ENCODE assay signal across 8 mouse cellular contexts in genomic region chr17:34651507-34652221, GRCm38 (mm10). TPM values are rescaled to one million over a fixed set of nuclear protein-coding genes. Genes with fewer than 3 reads are reported as not detected.
A peak's percentile ranks its signal among the peaks of the same experiment; 100 is the strongest.
DNase-seq lines count a peak whose midpoint lies in the region; ATAC-seq and TF ChIP-seq lines count a peak whose summit lies in the region.

No protein-coding gene starts in this region.

- peaks cover 73% of the 10 kb centered on the region for H3K36me3 ChIP-seq in hindbrain, embryonic 10.5 days
- peaks cover 39% of the 10 kb centered on the region for H3K36me3 ChIP-seq in hindbrain, embryonic 16.5 days (ENCODE audit: control insufficient read depth, insufficient read depth, low read length)
- peaks cover 16% of the 10 kb centered on the region for H3K36me3 ChIP-seq in testis, adult 2 months (ENCODE audit: control insufficient read depth, insufficient read depth, low read length)

- H3K9me3 ChIP-seq in hindbrain, embryonic 10.5 days: no peaks in the 10 kb centered on the region
- no peaks in the 10 kb centered on the region for H3K9me3 ChIP-seq in hindbrain, embryonic 16.5 days (ENCODE audit: control insufficient read depth, low read length)

- no peak overlapping the region for H3K9ac ChIP-seq in hindbrain, embryonic 16.5 days (ENCODE audit: low read depth, low read length)

- no peak for ATAC-seq in hindbrain, embryonic 16.5 days

- no peak overlapping the region for H3K27ac ChIP-seq in hindbrain, embryonic 10.5 days
- no peak overlapping the region for H3K27ac ChIP-seq in hindbrain, embryonic 16.5 days (ENCODE audit: low read depth, low read length)
- H3K27ac ChIP-seq in testis, adult 2 months (ENCODE audit: control insufficient read depth, insufficient read depth, low read depth, low read length): no peak overlapping the region

- peak; percentile 60 for DNase-seq in hindbrain, embryonic 10.5 days (ENCODE audit: low spot score)
- no peak for DNase-seq in testis, postnatal 14 days (ENCODE audit: low spot score)
- DNase-seq in embryo, embryonic 10.5 days (ENCODE audit: low spot score): peak; percentile 64
- DNase-seq in testis, postnatal 10 days (ENCODE audit: low spot score): peak; percentile 77
- DNase-seq in gastrocnemius, postnatal 10 days: no peak
- no peak for DNase-seq in gastrocnemius, postnatal 25 days

- TF ChIP-seq POLR2A in testis, adult 2 months (IDR thresholded peaks at IDR 0.05; ENCODE audit: control insufficient read depth, low read depth, low read length): no peak

- peaks cover 41% of the 10 kb centered on the region for H3K4me1 ChIP-seq in hindbrain, embryonic 10.5 days (replicated peaks)
- H3K4me1 ChIP-seq in hindbrain, embryonic 16.5 days (ENCODE audit: control insufficient read depth, insufficient read depth, low read depth, low read length): peaks cover 16% of the 10 kb centered on the region
- peaks cover 7% of the 10 kb centered on the region for H3K4me1 ChIP-seq in testis, adult 2 months (ENCODE audit: control insufficient read depth, insufficient read depth, low read length)

- WGBS in hindbrain, embryonic 10.5 days: 54% methylated on average over 19 of the region's 19 CpGs
- 56% methylated on average over 14 of the region's 19 CpGs for whole genome bisulfite sequencing in hindbrain, embryonic 16.5 days

- TF ChIP-seq CTCF in testis, adult 2 months (IDR thresholded peaks at IDR 0.05; ENCODE audit: control insufficient read depth, insufficient read depth, insufficient replicate concordance, low read depth, low read length): peak; percentile 23; the same call in 1 of the 2 replicates

- H3K27me3 ChIP-seq in hindbrain, embryonic 10.5 days (ENCODE audit: insufficient read depth, poor library complexity, severe bottlenecking): no peaks in the 10 kb centered on the region
- no peaks in the 10 kb centered on the region for H3K27me3 ChIP-seq in hindbrain, embryonic 16.5 days (replicated peaks; ENCODE audit: control insufficient read depth, insufficient read depth, low read length)
- H3K27me3 ChIP-seq in testis, adult 2 months (ENCODE audit: control insufficient read depth, insufficient read depth, low read length): no peaks in the 10 kb centered on the region

- H3K4me3 ChIP-seq in hindbrain, embryonic 10.5 days: 0 out of 2 replicates have a peak overlapping the region, but pooled peaks have one; percentile 21
- H3K4me3 ChIP-seq in hindbrain, embryonic 16.5 days (ENCODE audit: low read length): no peak overlapping the region
- H3K4me3 ChIP-seq in testis, adult 2 months (ENCODE audit: control insufficient read depth, low read depth, low read length): no peak overlapping the region

- no peak overlapping the region for H3K4me2 ChIP-seq in hindbrain, embryonic 16.5 days (ENCODE audit: low read length)

RNA-seq across cellular contexts. Expression of gene Atf6b, which starts 4.7 kb away (rescaled TPM):
- polyA plus RNA-seq in hindbrain, embryonic 10.5 days (2016; fragmentation: Nextera tagmentation; extraction: Ambion mirVana): 111 and 118 TPM in 2 replicates
- 110 and 121 TPM in 2 replicates for polyA plus RNA-seq in hindbrain, embryonic 16.5 days (2015; fragmentation: Nextera tagmentation; extraction: Ambion mirVana)
- polyA plus RNA-seq in testis, adult 2 months (2012; rRNA removed): 27.9 and 28.4 TPM in 2 replicates
- total RNA-seq in gastrocnemius, postnatal 10 days (2021): 10 to 100 TPM; 12.7 to 14.4 TPM
- 1 to 10 TPM; 7.1 to 7.2 TPM for total RNA-seq in gastrocnemius, postnatal 25 days (2021)

RNA-seq across cellular contexts. Expression of gene Fkbpl, which starts 7.1 kb away (rescaled TPM):
- 19.4 and 19.6 TPM in 2 replicates for polyA plus RNA-seq in hindbrain, embryonic 10.5 days (2016; fragmentation: Nextera tagmentation; extraction: Ambion mirVana)
- polyA plus RNA-seq in hindbrain, embryonic 16.5 days (2015; fragmentation: Nextera tagmentation; extraction: Ambion mirVana): 13.5 and 17.0 TPM in 2 replicates
- polyA plus RNA-seq in testis, adult 2 months (2012; rRNA removed): 156 and 172 TPM in 2 replicates
- 1 to 10 TPM; 4.5 to 4.7 TPM for total RNA-seq in gastrocnemius, postnatal 10 days (2021)
- total RNA-seq in gastrocnemius, postnatal 25 days (2021): 1 to 10 TPM; 5.9 to 7.0 TPM

RNA-seq across cellular contexts. Expression of gene Tnxb, which starts 18.7 kb away (rescaled TPM):
- polyA plus RNA-seq in hindbrain, embryonic 10.5 days (2016; fragmentation: Nextera tagmentation; extraction: Ambion mirVana): 0.01 and 0.02 TPM in 2 replicates
- 0.30 and 0.34 TPM in 2 replicates for polyA plus RNA-seq in hindbrain, embryonic 16.5 days (2015; fragmentation: Nextera tagmentation; extraction: Ambion mirVana)
- 0.77 and 1.9 TPM in 2 replicates for polyA plus RNA-seq in testis, adult 2 months (2012; rRNA removed)
- total RNA-seq in gastrocnemius, postnatal 10 days (2021): 100 to 1,000 TPM in 1 of 2 experiments, 10 to 100 TPM in 1; 90.2 to 123 TPM
- 10 to 100 TPM; 38.3 to 50.5 TPM for total RNA-seq in gastrocnemius, postnatal 25 days (2021)

RNA-seq across cellular contexts. Expression of gene Prrt1, which starts 22.3 kb away (rescaled TPM):
- 0.58 and 1.4 TPM in 2 replicates for polyA plus RNA-seq in hindbrain, embryonic 10.5 days (2016; fragmentation: Nextera tagmentation; extraction: Ambion mirVana)
- 6.8 and 8.1 TPM in 2 replicates for polyA plus RNA-seq in hindbrain, embryonic 16.5 days (2015; fragmentation: Nextera tagmentation; extraction: Ambion mirVana)
- polyA plus RNA-seq in testis, adult 2 months (2012; rRNA removed): 1.5 and 1.6 TPM in 2 replicates
- total RNA-seq in gastrocnemius, postnatal 10 days (2021): under 1 TPM; 0.61 to 0.63 TPM
- total RNA-seq in gastrocnemius, postnatal 25 days (2021): 1 to 10 TPM in 1 of 2 experiments, under 1 TPM in 1; 0.35 to 1.5 TPM

RNA-seq across cellular contexts. Expression of gene Ppt2, which starts 23.4 kb away (rescaled TPM):
- polyA plus RNA-seq in hindbrain, embryonic 10.5 days (2016; fragmentation: Nextera tagmentation; extraction: Ambion mirVana): 22.7 and 28.7 TPM in 2 replicates
- 19.9 and 23.5 TPM in 2 replicates for polyA plus RNA-seq in hindbrain, embryonic 16.5 days (2015; fragmentation: Nextera tagmentation; extraction: Ambion mirVana)
- 15.9 and 20.2 TPM in 2 replicates for polyA plus RNA-seq in testis, adult 2 months (2012; rRNA removed)
- total RNA-seq in gastrocnemius, postnatal 10 days (2021): 10 to 100 TPM; 32.6 to 33.7 TPM
- 10 to 100 TPM; 37.2 to 43.0 TPM for total RNA-seq in gastrocnemius, postnatal 25 days (2021)

Comparison
In these comparisons a context has a peak if more than half of its experiments do, and no peak if none do; other contexts are left out.
1. DNase-seq: peak in hindbrain, embryonic 10.5 days (single experiment), embryo, embryonic 10.5 days (single experiment) and testis, postnatal 10 days (single experiment); none in testis, postnatal 14 days (single experiment), gastrocnemius, postnatal 10 days (single experiment) and gastrocnemius, postnatal 25 days (single experiment).